Mouse (Mus musculus) CD4-positive, CD25-positive, alpha-beta regulatory T cell, adult 2 months (primary cell): ENCODE measurements at regions not wholly inside any gene's neighbourhood (a gene's known extent, or its start where the extent isn't known, plus 50 kb on each side); places are given as distances from the start of the nearest gene placed in this dataset.
"Not testable (repeated sequence)": the region's sequence is repeated elsewhere in the genome, so short reads cannot be mapped to it uniquely, and the experiment has no call there.

ENCODE experiments used
- DNase-seq: peaks from one replicate; pipeline ENCODE4 v3.0.0-alpha.2; 2012; ENCODE audit warnings: low read depth, low spot score

DNA sequence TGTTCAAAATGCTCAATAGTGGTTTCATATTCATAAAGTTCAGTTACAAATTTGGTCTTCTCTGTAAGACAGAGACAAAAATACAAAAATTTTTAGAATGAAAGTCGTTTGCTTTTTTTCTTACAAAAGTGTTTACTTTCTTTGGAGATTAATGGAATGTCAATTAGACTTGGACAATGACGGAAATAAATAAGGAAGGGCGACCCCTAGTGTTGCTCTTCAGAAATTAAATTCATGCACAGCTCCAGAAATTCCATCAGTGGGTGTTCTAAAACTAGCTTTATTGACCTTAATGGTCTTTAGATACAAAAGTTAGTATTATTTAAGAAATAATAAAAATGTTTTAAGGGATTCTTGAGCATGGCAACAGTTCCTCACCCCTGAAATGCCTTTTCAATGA, 141.8 kb upstream of the Lama2 start:
- DNase-seq = peak; percentile 1

DNA sequence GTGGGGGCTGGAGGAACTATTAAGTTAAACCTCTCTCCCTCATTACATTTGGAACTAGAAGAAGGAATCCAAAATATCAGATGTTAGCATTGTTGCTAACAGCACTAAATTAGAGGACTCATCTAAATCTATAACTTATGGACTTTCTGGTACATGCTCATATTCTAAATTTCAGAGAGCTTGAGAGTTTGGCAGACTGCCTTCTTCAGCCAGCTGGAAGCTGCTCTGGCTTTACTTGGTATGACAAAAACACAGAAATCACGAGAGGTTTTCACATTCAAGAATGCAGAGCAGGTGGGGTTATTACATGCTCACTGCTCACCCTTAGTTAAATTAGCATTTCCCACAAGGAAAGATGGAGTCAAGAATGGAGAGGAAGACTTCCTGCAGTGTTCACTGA, 182.8 kb upstream of the Lama2 start:
- DNase-seq = no peak

GRCm38 (mm10) chr10:27809539-27809938, 190.0 kb upstream of the Lama2 start:
- no peak for DNase-seq

GRCm38 (mm10) chr10:27825671-27826070, 206.1 kb upstream of the Lama2 start:
- not testable (repeated sequence) for DNase-seq

GRCm38 (mm10) chr10:27828346-27828745, 208.8 kb upstream of the Lama2 start:
- DNase-seq = no peak

DNA sequence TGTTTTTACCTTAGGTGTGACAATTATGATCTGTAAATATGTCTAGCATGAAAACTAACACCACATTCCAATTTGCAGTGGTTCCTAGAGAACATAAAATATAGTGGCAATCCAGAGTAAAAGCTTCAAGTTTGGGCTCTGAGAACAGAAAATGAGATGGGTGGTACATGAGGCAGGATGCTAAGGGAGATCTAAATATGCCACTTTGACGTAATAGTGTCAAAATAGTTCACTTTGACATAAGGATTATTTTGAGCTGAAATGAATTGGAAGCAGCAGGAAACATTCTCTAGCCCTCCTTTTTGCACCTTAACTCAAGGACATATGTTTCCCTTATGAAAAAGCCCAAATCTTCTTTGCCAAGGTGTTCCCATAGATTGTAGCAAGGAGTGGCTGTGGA, 219.1 kb upstream of the Lama2 start:
- DNase-seq = no peak

- DNase-seq = no peak
Observed at GRCm38 (mm10) chr10:27841042-27841709, 221.6 kb upstream of the Lama2 start.

DNA sequence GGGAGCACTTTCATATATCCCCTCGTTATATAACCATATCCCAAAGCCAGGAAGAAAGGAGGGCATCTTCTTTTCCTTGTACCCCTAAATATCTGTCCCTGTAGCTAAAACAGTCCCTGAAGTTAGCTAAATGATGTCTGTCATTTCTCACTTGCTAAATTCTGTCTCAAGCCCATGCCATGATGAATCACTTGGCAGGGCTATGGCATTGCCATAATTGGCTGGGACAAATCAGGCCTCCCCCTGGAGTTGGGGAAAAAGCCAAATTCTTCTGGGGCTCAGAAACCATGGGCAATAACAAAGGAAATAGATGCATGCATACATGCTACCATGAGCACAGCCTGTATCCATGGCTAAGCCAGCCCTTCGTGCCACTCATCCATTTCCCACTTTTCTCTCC, 223.5 kb upstream of the Lama2 start:
- DNase-seq = no peak

DNA sequence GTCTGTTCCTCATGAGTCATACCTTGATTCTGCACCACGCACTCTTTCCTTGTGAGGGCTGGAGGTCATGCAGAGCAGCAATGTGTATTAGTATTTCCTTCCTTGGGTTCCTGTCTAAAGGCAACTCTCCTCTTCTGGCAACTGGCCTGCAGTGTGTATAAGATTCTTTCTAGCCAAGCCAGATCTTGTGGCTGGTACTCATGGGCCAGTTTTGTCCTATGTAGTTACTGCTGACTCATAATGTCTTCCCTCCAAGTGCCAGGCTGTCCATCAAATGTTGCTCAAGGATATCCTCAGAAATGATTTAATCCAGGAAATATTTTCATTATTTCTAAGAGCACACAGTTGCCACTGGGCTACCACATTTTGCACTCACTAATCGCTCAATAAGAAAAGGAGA, 211.0 kb upstream of the Ptprk start:
- DNase-seq = no peak

GRCm38 (mm10) chr10:27880867-27881266, 193.8 kb upstream of the Ptprk start:
- no peak for DNase-seq

- no peak for DNase-seq
Observed at GRCm38 (mm10) chr10:27891778-27892512, 182.7 kb upstream of the Ptprk start.

DNA sequence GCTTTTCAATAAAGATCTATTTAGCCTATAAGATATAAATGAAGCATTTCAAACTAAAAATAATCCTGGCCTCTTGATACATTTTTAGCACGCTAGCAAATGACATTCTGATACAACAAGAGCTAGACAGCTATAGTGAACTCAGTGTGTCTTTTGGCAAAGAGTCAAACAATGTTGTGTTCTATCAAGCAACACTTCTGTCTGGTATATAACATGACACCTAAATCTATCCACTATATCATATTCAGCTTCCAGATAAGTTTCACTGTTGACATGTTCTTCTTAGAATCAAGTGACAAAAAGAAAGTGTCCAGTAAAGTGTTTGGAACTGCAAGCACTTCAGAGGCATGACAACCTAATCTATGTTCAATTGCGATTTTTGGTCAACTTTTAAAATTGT, 158.2 kb upstream of the Ptprk start:
- no peak for DNase-seq

- no peak for DNase-seq
Observed at GRCm38 (mm10) chr10:27927266-27927665, 147.4 kb upstream of the Ptprk start.

GRCm38 (mm10) chr10:27942136-27942535, 132.5 kb upstream of the Ptprk start:
- DNase-seq = no peak

DNA sequence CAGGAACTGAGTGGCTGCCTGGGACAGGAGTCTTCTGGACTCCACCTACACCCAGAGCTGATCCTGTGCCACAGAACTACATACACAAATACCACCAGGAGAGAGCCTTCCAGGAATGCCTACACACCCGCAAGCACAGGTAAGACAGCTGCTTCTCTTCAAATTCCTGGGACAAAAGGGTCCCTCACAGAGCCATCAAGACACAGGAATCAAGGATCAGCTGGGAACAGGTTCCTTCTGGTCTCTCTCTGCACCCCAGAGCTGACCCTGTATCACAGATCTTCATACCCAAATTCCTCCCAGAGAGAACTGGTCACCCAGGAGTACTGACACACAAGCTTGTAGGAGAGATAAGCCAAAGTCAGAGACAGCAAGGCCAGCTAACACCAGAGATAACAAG, 125.5 kb upstream of the Ptprk start:
- no peak for DNase-seq

DNA sequence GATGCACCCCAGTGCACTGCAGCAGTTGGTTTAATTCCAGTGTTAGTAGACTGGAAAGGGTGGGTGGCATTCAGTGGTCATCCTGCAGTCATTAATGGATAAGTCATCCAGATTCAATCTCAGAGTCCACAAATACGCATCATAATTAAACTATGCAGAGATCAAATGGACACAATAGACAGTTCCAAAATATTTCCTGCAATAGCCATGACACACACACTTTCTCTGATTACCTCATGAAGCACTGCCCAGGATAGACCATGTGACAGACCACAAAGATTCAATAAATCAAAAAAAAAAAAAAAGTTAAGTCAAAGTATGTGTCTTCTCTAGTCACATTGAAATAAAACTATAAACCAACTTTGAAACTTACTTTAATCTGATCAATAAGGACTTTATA, 106.4 kb upstream of the Ptprk start:
- no peak for DNase-seq

- DNase-seq = no peak
Observed at GRCm38 (mm10) chr10:27984047-27984446, 90.6 kb upstream of the Ptprk start.

GRCm38 (mm10) chr10:27985068-27985467, 89.6 kb upstream of the Ptprk start:
- no peak for DNase-seq

DNA sequence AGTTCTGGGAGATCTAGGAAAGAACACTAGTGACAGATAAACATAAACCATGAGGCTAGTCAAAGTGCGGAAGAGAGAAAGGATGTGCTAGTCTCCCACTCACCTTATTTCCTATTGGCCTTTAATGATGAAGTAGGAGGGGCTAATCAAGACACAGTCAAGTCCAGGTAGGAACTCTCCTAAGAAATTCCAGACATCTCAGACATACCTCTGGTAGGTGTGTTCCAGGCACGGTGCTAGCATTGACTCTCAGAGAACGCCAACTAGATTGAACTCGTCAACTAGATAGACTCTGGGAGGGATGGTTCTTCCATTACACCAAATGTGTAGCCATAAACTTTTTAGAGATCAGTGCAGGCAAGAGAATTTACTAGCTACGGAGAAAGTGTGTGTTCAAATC, 87.6 kb upstream of the Ptprk start:
- DNase-seq = no peak

DNA sequence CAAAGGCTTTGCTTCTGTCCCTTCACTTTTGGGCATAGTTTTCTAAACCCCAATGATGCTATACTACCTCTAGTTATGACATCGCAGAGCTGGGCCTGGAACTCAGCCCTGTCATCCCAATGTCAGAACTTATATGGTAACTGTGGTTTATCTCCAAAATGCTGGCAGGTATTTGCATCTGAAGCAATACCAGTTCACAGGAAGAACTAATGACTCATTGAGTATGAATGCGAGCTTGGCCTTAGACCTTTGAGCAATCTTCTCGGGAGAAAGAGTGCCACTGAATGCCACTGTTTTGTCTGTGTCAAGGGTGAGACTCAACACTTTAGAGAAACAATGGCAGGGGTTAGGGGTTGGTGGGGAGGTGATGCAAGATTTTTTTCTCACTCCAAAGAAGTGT, 86.6 kb upstream of the Ptprk start:
- no peak for DNase-seq

DNA sequence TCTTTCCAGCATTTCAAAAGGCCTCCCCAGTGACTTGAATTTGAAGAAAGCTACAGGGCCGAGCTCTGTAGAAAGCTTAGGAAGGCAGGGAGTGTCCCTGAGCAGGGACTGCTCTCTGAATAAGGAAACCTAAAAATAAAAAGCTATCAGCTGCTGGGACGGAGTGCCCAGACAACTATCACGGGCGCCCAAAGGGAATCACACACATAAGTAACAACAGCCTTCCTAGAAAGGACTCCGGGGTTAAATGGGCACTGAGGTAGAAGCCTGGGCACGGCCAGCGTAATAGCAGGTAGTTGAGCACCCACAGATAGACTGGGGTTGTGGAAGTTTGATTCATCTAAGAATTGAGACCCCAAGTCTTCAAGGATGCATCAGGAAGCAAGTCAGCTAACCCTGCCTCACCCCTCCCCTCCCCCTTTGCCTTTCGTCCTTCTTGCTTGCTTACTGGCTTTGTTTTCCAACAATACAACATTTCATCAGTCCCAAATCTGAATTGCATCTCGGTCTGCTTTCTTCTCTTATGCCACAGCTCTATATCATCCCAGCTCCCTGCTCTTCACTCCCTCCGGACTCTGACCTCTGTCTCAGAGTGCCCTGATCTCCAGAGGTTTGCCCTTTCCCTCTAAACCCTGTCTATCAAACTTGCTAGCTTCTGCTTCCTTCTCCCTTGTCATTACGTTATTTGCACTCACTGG, 84.1 kb upstream of the Ptprk start:
- DNase-seq = no peak

DNA sequence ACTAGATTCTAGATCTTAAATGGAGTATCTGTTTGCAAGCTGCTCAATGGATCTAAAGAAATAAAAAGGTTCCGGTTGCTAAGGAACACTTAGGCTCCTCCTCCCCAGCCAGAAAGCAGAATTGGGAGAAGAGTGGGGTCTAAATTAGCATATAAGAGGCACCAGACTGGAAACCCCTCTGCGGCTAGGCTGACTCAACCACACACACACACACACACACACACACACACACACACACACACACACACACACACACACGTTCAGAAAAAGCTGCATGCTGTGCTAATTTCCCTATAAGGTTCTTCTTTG, 83.6 kb upstream of the Ptprk start:
- no peak for DNase-seq

GRCm38 (mm10) chr10:27994376-27995034, 80.1 kb upstream of the Ptprk start:
- no peak for DNase-seq
